Mouse (Mus musculus) kidney, postnatal 25 days (tissue): Measurements from ENCODE around the gene Otogl.
"Not testable (repeated sequence)": the region's sequence is repeated elsewhere in the genome, so short reads cannot be mapped to it uniquely, and the experiment has no call there.

Experiments used
- DNase-seq, 2 experiments: peaks; one replicate each; pipeline ENCODE4 v3.0.0; 2021; ENCODE audit warnings: mixed read lengths in 2 of 2

Gene Otogl

DNA sequence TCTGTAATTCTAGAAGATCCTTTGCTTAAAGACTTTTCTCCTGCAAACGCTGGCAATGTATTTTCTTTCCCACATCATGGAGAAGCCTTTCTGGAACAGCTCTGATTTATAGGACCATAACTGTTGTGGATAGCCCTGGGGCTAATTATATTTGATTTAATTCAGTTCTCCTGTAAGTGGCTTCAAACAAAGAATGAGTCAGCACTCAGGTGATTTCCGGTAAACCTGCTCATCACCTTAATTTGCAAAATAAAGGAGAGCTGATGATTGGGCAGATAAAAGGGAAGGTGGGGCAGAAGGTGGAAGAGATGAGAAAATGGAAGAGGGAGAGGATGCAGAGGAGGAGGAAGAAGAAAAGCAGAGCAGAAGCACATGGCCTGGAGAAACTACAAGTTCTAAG is 107.6 kb downstream of the Otogl start:
- not testable (repeated sequence) for DNase-seq

DNA sequence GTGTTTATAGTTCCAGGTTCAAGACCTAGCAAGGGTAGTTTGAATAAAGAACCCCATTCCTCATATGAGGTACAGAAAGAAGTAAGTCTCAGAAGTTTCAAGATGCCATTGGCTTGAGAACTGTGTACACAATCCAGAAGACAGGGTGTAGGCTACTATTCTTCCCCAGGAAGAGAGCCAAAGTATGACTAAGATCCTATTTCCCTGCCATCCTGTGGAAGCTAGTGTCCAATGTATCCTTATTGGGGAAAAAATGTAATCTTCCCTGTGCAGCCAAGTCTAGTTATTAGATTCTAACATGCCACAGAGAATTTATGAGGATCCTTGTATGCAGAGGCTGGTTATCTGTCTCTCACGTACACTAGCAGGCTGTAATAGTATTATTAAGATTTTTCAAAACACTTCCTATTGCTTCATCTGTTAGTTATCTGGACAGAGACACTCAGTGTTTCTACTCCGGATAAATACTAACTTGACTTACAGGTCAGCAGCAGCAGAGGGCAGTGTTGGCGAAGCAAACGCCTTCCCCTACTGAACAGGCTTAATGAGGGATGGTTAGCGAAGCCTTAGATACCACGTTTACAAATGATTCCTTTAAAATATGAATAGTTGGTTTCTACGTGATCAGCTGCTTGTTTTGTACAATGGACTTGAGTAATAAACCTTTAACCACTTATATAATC is 112.1 kb downstream of the Otogl start:
- peak; percentile 56 to 67 for DNase-seq

DNA sequence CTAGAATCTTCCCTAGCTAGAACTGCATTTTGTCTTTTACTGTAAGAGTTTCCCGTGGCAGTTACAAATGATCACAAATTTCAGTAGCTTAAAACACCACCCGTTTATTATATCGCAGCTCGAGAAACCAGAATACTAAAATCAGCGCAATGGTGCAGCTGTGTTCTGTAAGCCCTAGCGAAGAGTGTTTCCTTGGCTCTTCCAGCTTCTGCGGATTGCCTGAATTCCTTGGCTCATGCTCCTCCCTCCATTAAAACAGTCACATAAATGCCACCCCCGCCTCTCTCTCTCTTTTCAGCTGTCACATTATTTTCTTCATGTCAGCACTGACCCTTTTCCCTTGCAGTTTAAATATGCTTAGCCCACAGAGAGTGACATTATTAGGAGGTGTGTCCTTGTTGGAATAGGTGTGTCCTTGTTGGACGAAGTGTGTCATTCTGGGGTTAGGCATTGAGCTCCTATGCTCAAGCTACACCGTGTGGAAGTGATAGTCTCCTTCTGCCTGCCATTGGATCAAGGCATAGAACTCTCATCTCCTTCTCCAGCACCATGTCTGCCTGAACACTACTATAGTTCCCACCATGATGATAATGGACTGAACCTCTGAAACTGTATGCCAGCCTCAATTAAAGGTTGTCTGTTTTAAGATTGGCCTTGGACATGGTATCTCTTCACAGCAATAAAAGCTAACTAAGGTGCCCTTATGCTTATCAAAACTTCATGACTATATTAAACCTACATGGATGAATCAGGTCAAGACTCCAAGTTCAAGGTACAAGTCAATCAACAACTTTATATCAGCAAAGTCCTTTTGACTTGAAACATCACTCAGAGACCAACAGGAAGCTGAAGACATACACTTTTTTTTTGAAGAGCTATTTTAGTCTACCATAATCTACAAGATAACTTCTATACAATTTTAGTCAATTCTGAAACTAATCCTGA is 116.8 kb downstream of the Otogl start:
- no peak for DNase-seq

DNA sequence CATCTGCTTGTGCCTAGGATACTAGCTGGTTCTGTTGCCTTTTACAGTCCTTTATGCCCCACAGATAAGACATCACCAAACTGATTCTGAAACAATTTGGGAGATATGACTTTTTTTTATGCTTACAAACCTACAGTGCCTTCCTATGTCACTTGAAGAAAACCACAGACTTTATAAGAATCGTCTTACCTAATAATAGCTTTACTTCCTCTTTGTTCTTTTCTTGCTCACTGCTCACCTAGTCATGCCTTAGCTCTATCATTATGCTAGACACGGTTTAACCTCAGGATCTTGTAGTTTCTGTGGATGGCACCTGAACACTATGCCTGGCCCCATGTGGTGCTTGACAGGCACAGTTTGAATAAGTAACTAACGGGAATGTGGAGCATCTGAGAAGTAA is 119.4 kb downstream of the Otogl start:
- no peak for DNase-seq

DNA sequence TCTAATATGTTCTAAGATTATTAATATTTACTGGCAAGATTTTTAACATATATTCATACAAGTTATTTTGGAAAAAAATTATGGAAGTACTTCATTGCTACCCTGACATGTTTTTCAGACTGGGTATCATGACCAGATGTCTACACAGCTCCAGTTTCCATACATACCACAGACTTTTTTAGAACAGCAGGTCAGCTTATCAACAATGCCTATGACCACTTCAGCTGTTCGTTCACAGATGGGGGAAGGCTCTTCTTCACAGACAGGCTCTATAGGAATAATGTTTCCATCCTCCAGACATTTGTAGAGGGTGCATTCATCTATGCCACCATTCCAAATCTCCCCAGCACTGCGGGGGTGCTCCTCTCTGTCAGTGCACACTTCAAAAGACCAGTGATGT is 132.4 kb downstream of the Otogl start:
- DNase-seq = no peak

DNA sequence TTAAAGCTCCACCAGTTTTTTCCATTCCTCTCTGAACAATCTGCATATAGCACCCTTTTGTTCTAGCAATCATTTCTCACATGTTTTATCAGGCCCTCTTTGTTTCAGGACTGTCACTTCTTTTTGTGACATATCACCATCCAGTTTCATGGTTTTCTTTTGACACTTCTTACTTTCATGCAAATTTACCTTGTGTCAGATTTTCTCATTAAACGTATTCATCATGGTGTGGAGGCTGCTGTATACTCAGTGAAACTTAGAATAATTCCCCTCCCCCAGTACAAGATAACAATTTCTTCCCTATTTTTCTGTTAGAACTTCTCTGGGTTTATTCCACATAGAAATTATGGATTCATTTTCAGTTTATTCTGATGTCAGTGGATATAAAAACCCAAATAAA is 152.3 kb downstream of the Otogl start:
- DNase-seq = no peak

DNA sequence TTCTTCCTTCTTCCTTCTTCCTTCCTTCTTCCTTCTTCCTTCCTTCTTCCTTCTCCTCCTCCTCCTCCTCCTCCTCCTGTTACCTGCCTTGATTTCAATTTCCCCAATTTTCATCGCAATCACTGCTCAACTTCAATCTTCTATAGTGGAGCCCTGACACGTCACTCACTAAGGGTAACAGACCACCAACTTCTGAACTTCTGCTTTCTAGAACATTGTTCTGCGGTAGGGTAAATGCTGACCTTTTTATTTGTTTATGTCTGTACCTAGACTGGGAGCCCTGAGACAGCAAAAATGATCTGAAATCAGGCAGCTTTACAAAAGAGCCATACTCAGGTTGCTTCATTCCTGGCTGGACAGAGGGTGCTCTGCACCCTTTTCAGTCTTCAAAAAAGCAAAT is 158.5 kb downstream of the Otogl start:
- no peak for DNase-seq

DNA sequence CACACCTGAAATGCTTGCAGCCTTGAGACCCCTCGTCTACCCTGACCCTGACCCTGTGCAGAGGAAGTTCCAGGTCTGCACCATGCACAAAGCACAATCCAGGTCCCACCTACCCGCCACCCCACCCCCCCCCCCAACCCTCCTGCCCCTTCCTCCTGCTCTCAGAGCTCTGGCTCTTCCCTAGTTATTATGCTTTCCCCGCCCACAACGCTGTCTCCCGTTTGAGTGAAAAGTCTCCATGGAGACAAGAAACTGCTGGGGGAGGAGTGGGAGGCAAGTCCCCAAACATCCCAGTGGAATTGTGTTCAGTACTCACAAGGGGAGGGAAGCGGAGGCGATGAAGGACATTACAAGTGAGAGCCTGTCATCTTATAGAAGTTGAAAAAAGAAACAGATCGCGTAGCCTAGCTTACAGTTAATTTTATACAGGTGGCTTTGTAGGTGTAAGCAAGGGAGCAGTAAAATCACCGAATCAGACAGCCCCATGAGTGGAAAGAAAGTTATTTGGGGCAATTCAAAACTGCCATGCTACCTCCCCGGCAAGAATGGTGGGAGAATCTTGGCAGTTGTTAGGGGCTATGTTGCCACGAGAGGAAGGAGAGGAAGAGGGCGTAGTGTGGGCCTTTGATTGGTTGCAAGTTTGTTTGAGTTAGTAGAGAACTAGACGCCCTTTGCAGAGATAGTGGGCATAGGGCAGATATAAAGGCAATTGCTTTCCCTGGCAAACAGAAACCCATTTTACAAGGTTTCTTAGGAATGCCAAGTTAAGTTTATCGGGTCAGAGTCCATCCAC is 159.4 kb downstream of the Otogl start:
- DNase-seq = peak in 1 of 2 experiments; percentile 3

DNA sequence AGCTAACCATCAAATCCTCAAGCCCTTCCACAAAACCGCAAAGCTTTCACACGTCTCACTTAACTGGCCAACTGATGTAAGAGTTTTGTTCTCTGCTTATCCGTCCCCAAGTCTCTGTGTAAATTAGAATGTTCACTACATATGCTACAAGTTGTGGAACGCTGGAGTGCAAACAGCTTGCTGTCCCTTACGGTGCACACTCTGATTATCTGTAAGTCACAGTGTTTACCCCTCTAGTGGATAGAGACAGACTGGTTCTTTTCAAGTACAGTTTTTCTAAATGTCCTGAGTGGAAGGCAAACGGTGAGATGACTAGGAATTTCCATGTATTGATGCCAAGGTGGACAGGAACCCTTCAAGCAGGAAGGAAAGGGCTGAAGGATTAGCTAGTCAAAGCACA is 160.0 kb downstream of the Otogl start:
- no peak for DNase-seq

DNA sequence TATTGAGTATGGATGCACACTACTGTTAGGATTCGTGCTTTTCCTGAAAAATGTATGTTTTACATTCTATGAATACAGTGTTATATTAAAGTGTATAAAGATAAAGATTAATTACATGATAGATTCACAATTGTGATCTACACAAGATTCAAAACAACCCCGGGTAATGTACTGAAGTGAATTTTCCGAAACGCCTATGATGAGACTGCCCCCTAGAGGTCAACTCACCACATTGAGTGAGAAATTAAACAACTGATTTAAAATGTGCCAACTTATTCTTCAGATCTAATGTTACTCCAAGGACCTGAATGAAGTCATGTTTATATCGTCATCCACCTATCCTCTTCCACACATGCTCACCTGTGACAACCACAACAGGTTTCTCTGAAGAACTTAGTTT is 164.4 kb downstream of the Otogl start:
- peak in 1 of 2 experiments; percentile 29 for DNase-seq

DNA sequence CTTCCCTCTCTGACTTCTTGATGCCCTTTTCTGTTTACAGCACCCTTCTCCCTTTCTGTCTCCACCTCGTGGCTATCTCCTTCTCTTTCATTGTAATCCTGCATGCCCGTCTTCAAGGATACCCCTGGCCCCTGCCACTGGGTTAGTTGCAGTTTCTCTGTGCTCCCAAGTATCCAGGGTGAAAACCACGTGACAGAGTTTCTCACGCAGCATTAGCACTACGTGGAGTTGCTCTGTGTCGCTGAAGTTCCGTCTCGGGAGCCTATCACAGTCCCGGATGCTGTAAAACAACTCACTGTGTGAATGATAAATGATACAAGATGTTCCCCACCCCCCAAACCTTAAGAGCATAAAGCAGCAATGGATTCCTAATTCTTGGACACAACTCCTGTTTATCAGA is 165.2 kb downstream of the Otogl start:
- DNase-seq = no peak

DNA sequence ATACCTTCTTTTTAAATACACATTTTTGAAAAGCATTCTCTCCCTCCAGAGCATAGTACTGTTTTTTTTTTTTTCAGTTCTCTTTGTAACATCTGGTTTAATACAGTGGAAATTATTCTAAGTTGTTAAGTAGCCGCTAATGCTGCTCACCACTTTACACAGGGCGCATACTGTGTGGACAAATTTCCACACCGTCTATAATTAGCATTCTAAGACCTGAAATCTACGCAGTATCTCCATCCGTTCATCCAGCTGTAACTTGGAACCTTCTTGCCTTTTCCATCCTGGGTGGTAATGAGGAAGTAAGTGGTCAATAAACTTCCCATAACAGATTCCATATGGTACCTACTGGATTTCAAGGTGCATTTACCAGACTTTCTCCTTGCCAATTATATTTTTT is 172.1 kb downstream of the Otogl start:
- DNase-seq = no peak

DNA sequence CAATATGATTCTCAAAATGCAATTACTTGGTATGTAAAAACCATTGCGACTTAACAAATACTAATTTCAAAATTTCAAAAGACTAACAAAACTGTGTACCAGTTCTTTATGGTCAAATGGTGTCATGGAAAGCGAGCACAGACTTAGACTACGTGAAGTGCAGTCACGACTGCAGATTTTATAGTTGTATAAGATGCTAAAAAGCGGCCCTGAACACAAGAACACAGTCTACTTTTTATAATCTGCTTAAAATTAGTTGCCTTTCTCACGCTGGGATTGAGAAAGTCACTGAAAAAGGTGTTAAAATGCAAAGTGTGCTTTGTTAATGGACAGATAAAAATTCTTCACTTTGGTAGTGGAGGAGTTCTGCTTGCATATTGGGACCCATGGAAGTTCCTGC is 174.2 kb downstream of the Otogl start:
- DNase-seq = no peak

DNA sequence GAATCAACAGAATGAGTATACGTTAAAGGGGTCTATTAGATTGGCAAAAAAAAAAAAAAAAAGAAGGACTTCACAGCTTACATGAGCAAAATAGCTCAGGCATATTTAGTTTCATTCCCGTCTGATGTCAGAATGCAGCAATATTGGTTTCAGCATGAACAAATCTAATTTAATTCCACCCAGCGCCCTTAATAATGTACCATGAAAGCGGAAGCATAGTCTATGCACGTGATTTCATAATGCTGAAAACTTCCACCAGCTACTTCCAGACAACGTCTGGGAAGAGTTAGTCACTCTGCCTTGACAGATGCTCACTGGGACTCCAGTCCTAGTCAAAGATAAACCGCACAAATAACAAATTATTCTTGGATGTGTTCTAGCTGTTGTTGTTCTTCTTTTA is 176.5 kb downstream of the Otogl start:
- DNase-seq = no peak

DNA sequence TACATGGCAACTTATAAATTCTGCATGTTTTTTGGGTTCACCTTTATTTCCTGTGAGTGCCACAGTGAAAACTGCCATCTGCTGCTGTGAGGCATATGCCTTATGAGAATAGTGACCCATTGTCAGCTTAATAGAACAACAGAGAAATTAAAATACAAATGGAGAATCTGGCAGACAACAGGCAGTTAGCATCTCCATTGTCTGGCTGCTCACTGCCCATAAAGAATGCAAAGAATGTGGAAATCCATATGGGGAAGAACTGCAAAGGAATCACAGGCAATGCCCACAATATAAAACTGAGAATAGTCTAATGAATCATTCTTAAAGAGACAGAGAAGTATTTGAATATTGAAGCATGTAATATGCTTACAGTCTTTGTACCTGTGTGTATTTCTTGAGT is 177.6 kb downstream of the Otogl start:
- no peak for DNase-seq

DNA sequence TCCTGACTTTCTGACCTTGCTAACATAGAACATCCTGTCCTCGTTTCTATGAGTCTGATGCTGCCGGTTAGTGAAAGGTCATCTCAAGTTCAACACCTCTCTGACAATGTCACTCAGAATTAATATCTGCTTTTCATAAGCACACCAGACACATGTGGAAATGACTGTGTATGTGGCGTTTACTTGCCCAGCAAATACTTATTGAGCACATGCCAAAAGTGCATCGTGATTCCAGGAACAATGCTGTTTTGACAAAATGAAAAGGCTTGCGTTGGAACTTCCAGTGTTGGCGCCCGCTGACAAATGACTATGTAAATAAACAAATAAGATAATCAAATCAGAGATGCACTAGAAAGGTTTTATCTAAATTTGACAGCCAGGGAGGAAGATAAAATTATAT is 186.3 kb downstream of the Otogl start:
- no peak for DNase-seq

DNA sequence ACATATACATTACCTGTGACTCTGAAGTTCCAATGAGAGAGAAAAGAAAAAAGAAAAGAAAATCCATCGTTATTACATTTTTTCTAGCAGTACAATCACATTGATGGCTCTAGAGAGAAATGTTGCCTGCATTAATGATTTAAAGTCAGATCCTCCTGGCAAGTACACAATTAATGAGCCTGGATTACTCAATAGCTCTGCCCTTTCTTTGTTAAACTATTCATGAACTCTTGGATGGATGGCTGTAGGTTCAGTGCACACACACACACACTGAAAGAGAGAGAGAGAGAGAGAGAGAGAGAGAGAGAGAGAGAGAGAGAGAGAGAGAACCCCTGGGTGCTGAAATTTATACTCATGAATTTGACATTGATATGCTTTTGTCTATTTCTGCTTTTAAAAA is 192.1 kb downstream of the Otogl start, which contains the start of gene Ptprq:
Gene Ptprq, minus strand, starts transcription at position 246 of the 400 bp plus-strand sequence.
- no peak for DNase-seq
